8 mouse cellular contexts compared by ENCODE assay signal in the genomic region with DNA sequence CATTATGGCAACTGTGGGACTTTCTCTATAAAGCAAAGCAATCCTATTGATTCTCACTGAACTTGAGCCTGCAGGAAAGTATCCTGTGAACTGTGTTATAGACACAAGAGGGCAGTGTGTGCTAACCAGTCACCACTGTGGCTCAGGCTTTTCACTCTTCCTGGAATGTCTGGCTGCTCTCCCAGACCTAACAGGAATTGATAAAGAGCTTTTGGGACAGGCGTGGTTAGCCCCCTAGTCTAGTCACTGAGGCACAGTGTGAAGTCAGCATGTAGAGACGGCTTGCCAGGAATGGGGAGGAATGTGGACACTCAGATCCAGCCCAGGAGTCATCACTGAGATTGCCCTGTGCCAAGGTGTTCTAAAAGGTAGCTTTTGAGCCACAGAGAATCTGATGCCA. TPM values are rescaled to one million over a fixed set of nuclear protein-coding genes. Genes with fewer than 3 reads are reported as not detected.
DNase-seq lines count a peak whose midpoint lies in the region; ATAC-seq lines count a peak whose summit lies in the region.

No protein-coding gene starts in this region.

- no peak overlapping the region for H3K27ac ChIP-seq in intestine, embryonic 14.5 days (ENCODE audit: low read depth)
- H3K27ac ChIP-seq in midbrain, embryonic 10.5 days (replicated peaks), result no peak overlapping the region

- intact Hi-C loops in left cerebral cortex, postnatal 14 days (cut with DNase I), result loop anchor here (1.0 to 5.0 kb wide), 5 partner anchors 185 to 930 kb away; no protein-coding TSS in a partner anchor

- WGBS in intestine, embryonic 14.5 days, result 3% methylated on average over 2 of the region's 2 CpGs
- 14% methylated on average over 2 of the region's 2 CpGs for WGBS in midbrain, embryonic 10.5 days

- ATAC-seq in intestine, embryonic 14.5 days (replicated peaks; ENCODE audit: low FRiP score, low TSS enrichment, low read depth), result peak; percentile 78

- H3K9me3 ChIP-seq in intestine, embryonic 14.5 days (ENCODE audit: control insufficient read depth, low read length), result no peaks in the 10 kb centered on the region
- no peaks in the 10 kb centered on the region for H3K9me3 ChIP-seq in midbrain, embryonic 10.5 days (replicated peaks)

- no peak overlapping the region for H3K9ac ChIP-seq in intestine, embryonic 14.5 days (ENCODE audit: low read length)

- H3K27me3 ChIP-seq in intestine, embryonic 14.5 days (replicated peaks; ENCODE audit: control insufficient read depth, insufficient read depth, low read length), result no peaks in the 10 kb centered on the region
- no peaks in the 10 kb centered on the region for H3K27me3 ChIP-seq in midbrain, embryonic 10.5 days (ENCODE audit: low read depth, poor library complexity, severe bottlenecking)

- peak; percentile 66 for DNase-seq in 416B (ENCODE audit: low read depth)
- DNase-seq in adrenal gland, adult 18-20 months (ENCODE audit: low spot score in 2 of 2), result peak; percentile 43 to 45
- peak; percentile 77 for DNase-seq in embryo, embryonic 11 days
- peak; percentile 22 to 53 for DNase-seq in gastrocnemius, postnatal 4 days (ENCODE audit: low spot score in 2 of 2)
- DNase-seq in intestine, embryonic 14.5 days (ENCODE audit: low spot score), result peak; percentile 78
- peak; percentile 78 to 87 for DNase-seq in left cerebral cortex, postnatal 14 days (ENCODE audit: low spot score in 2 of 2)
- DNase-seq in midbrain, embryonic 10.5 days (ENCODE audit: low spot score), result peak; percentile 46
- peak; percentile 61 for DNase-seq in skeletal muscle tissue, adult 2 months (ENCODE audit: low read depth, low spot score)

- no peaks in the 10 kb centered on the region for H3K36me3 ChIP-seq in intestine, embryonic 14.5 days (ENCODE audit: control insufficient read depth, insufficient read depth, low read length)
- H3K36me3 ChIP-seq in midbrain, embryonic 10.5 days, result no peaks in the 10 kb centered on the region

- H3K4me1 ChIP-seq in intestine, embryonic 14.5 days (replicated peaks; ENCODE audit: control insufficient read depth, insufficient read depth, low read length), result 0 out of 2 replicates have a peak, but pooled peaks cover 2% of the 10 kb centered on the region
- no peaks in the 10 kb centered on the region; the same call in 1 of the 2 replicates for H3K4me1 ChIP-seq in midbrain, embryonic 10.5 days

- no peak overlapping the region for H3K4me2 ChIP-seq in intestine, embryonic 14.5 days (ENCODE audit: low read length)

- no peak overlapping the region for H3K4me3 ChIP-seq in intestine, embryonic 14.5 days (ENCODE audit: low read depth, low read length)
- no peak overlapping the region for H3K4me3 ChIP-seq in midbrain, embryonic 10.5 days

RNA-seq across cellular contexts. Expression of gene Gm47791, which starts 16.4 kb away (rescaled TPM):
- total RNA-seq in adrenal gland, adult 18-20 months (2021), result not detected
- total RNA-seq in gastrocnemius, postnatal 4 days (2021), result not detected
- polyA plus RNA-seq in intestine, embryonic 14.5 days (2014; fragmentation: Nextera tagmentation; extraction: Ambion mirVana), result not detected in 2 replicates
- total RNA-seq in left cerebral cortex, postnatal 14 days (2021), result not detected
- polyA plus RNA-seq in midbrain, embryonic 10.5 days (2016; fragmentation: Nextera tagmentation; extraction: Ambion mirVana), result not detected in 2 replicates

RNA-seq across cellular contexts. Expression of gene Tm4sf20, which starts 19.2 kb away (rescaled TPM):
- total RNA-seq in adrenal gland, adult 18-20 months (2021), result not detected
- not detected for total RNA-seq in gastrocnemius, postnatal 4 days (2021)
- polyA plus RNA-seq in intestine, embryonic 14.5 days (2014; fragmentation: Nextera tagmentation; extraction: Ambion mirVana), result 86.0 and 95.7 TPM in 2 replicates
- not detected for total RNA-seq in left cerebral cortex, postnatal 14 days (2021)
- polyA plus RNA-seq in midbrain, embryonic 10.5 days (2016; fragmentation: Nextera tagmentation; extraction: Ambion mirVana), result not detected in 2 replicates

RNA-seq across cellular contexts. Expression of gene Agfg1, which starts 51.9 kb away (rescaled TPM):
- 10 to 100 TPM; 47.9 to 54.4 TPM for total RNA-seq in adrenal gland, adult 18-20 months (2021)
- total RNA-seq in gastrocnemius, postnatal 4 days (2021), result 10 to 100 TPM; 37.1 to 41.4 TPM
- polyA plus RNA-seq in intestine, embryonic 14.5 days (2014; fragmentation: Nextera tagmentation; extraction: Ambion mirVana), result 46.9 and 47.1 TPM in 2 replicates
- 10 to 100 TPM; 81.8 to 90.3 TPM for total RNA-seq in left cerebral cortex, postnatal 14 days (2021)
- 32.0 and 33.5 TPM in 2 replicates for polyA plus RNA-seq in midbrain, embryonic 10.5 days (2016; fragmentation: Nextera tagmentation; extraction: Ambion mirVana)
